Mouse (Mus musculus): ENCODE measurements around the gene Paqr5.

The Paqr5 gene

DNA sequence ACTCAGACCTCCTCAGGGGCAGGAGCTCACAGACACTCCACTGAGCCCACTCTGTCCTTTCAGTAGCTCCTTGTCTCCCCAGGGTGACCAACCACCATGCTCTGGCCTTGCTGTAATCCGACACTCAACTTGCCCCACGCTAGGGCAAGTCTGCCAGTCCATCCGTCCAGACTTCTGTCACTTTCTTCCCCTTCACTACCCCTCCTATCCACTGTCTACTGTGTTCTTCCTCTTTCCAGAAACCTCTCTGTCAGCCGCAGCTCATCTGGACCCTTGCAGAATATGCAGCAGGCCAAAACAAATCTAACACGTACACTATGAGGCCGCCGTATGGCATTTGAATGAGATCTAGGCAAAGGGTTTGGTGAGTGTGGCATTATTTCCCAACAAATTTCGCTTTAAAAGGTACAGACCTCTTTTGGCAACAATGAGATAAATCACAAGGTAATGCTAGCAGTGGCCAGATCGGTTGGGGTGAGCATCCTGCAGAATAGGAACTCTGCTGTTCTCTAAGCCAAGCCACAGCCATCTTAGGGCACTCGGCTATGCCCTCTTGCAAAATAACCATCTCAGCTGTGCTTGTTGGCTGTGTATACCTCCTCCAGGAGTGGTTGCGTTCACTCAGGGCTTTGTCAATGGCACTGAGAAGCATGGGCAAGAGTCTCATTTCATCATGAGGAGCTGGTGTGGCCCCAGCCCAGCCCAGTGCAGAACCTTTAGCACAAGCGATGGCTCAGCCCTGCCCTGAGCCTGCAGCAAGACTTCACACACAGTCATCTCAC, 13.1 kb downstream of the Paqr5 start:
- no peak for DNase-seq (ENCODE audit: low read depth, low spot score)

DNA sequence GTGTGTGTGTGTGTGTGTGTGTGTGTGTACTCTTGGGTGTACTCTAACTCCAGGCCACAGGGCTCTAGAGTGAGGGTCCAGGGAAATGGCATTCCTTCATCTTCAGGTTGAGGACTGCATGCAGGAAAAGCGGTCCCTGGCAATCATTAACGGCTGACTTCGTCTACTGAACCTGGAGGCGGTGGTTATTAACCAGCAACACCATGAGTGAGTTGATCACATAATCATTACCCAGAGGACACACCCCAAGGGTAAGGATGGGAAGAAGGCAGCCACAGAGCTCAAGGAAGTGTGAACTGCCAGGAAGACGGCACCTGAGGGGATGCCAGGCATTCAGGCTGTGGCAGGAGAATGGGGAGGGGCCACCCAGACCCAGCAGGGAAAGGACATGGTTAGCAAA, 18.3 kb downstream of the Paqr5 start:
- no peak for DNase-seq (ENCODE audit: low read depth, low spot score)

DNA sequence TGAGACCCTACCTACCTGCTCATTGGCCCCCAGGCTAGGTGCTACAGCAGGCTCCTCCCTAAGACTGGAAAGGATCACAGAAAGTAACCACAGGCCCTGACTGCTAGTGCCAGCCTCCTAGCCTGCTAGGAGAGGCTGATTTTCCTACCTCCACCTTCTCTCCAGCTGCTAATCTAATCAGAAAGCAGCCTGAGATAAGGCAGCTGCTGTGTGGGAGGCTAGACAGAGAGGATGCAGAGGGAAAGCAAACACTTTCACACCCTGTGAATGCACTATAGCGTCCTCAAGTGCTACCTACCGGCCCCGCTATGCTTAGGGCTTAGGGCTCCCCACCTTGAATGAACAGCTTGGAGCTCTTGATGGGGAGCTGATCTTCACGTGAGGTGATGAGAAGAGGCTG, 19.6 kb downstream of the Paqr5 start:
- no peak for DNase-seq (ENCODE audit: low read depth, low spot score)

DNA sequence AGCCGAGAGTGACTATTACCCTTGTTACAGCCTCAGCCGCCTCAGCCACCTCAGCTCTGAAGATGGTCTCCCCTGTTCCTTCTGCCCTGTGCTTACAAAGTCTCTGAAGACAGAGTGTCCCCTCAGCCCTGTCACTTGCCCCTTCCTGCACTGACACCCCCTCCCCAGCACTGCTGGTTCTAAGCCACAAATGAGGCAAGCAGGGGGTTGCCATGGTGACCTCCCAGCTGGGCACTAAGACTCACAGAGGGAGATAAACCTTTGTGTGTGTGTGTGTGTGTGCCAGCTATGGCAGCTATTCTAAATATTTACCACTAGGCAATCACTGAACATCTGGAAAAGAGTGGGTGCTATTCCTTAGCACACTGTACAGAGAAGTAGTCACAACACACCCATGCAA, 23.0 kb downstream of the Paqr5 start:
- DNase-seq (ENCODE audit: low read depth, low spot score): no peak

DNA sequence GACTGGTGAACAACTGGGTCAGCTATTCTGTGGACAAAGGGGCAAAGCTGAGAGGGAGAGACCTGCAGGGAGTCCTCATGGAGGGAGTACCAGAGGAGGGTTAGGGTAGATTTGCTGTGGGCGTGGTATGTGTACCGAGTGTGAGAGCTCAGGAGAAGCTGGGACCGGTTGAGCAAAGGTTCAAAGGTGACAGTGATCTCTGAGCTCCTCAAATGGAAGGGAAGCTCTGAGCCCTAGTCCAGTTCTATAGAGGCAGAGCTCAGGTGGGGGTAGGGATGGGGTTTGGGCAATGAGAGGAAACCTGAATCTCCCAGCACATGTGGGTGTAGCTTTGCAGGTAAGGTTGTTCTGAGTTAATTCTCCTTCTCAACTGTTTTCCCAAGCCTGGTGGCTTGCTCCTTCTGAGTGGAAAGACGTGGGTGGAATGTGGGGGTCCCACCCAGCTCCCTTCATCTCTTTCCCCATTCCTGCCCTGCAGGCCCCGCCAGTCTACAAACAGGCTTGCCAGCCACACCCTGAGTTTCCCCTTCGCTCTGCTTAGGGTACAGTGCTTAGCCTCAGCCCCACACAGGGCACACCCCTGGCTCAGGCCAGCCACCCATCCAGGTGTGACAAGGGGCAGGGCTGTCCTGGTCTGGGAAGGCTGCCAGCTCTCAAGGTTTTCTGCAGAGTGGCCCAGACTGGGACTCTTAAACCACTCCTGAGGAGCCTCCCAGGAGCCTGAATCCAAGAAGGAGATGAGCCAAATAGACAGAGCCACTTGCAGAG, 26.8 kb downstream of the Paqr5 start:
- no peak for DNase-seq (ENCODE audit: low read depth, low spot score)

DNA sequence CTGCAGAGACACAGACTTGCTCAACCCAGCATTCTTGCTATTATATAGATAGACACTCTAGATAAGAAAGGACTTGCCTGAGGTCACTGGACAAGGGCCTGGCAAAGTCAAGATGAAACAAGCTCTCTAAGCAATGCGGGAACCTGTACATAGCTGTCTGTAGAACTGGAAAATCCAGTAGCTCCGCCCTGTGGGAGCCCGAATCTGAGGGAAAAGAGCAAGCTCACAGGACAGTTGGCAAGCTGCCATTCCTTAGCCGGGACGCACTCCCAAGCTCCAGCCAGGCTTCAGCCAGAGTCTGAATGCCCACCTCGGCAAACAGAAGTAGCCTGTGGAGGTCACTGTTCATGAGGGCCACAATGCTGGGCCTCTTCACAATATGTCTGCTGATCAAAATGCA, 28.8 kb downstream of the Paqr5 start:
- DNase-seq (ENCODE audit: low read depth, low spot score): no peak

DNA sequence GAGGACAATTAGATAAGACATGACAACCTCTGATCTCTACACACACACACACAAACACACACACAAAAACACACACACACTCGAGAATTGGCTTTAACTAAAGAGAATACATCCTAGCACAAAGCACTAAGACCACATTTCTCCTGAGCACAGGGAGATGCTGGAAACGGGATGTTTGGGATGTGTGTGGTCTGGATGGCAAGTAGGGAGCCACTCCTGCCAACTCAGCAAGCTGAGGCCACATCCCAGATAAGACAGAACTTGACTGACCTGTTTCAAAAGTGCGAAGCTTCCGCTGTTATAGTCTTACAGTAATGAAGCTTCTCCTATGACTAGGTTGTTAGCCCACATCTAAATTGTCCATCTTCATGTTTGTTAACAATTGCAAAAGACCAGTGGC, 35.5 kb downstream of the Paqr5 start:
- DNase-seq (ENCODE audit: low read depth, low spot score): no peak

DNA sequence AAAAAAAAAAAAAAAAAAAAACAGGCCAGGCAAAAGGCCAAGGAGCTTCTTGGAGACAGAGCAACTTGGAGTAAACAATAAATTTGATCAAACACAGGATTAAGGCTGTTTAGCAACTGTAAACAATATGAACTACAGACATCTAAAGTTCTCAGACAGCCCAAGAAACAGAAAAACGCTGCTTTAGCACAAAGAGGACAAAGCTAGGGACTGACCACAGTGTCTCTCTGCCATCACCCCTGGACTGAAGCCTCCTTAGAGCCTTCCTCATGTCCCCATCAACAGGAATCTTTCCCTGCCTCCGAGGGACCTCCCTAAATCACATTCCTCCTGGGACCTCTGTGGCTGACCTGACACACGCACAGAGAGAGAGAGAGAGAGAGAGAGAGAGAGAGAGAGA, 35.9 kb downstream of the Paqr5 start:
- no peak for DNase-seq (ENCODE audit: low read depth, low spot score)

DNA sequence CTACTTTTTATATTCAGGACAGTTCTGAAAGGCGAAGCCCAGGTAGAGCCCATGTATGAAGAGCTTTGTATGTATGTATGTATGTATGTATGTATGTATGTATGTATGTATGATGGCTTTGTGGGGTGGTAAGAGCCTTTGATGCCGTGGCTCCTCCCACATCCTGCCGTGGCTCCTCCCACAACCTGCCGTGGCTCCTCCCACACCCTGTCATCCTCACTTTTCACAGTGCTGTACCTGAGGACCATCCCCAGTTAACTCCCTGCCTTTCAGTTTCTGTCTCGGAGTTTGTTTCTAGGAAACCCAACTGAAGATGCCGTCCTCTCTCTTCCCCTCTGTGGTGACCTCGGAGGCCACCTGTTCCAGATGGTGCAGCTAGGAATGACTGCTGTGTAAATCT, 40.6 kb downstream of the Paqr5 start:
- DNase-seq (ENCODE audit: low read depth, low spot score): no peak

DNA sequence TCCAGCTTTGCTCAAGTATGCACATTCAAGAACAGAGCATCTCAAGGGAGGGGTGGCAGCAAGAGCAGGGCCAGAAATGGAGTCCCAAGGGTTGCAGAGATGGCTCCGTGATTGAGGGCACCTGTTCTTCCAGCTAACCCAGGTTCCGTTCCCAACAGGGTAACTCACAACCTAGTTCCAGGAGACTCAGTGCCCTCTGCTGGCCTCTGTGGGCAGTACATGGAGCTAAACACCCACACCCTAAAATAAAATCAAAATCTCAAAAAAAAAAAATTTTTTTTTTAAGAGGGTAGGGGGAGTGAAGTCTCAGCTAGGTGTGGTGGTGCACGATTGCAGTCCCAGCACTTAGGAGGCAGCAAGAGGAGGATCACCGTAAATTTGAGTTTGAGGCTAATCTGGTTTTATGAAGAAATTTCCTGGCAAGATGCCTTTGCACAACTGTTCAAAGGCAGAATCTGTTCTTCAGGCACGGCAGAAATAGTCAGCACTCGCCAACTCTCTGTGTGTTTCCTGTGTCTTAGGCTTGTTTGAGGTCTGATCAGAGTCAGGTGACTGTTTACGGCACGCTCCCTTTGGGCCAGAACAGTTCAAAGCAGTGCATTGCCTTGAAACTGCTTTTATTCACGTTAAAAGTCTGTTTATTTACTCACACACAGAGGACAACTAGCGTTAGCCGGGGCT, 41.3 kb downstream of the Paqr5 start:
- DNase-seq (ENCODE audit: low read depth, low spot score): no peak

DNA sequence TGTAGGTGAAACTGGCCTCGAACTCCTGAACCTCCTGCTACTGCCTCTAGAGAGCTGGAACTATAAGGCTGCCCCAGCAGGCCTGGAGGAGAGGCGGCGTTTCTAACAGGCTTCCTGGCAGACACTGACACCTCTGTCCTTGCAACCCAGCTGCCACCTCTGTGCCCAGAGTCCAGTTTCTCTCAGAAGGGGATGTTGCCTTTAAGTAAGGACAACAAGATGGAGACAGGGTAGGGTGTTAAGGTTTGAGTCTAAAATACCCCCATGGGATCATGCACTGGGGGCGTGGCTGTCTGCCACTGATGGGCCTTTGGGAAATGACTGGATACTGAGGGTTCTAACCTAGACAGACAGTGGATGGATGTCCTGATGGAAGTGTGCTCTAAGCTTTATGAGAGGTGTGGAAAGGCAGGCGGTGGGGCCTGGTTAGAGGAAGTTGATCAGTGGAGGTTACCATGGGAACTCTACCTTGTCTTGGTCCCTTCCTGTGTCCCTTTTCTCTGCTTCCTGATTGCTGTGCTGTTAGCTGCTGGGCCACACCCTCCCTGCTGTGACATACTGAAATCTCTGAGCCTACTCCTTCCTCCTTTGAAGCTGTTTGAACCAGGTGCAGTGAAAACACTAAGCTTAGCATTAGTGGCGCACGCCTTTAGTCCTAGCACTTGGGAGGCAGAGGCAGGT, 43.6 kb downstream of the Paqr5 start:
- DNase-seq (ENCODE audit: low read depth, low spot score): no peak

DNA sequence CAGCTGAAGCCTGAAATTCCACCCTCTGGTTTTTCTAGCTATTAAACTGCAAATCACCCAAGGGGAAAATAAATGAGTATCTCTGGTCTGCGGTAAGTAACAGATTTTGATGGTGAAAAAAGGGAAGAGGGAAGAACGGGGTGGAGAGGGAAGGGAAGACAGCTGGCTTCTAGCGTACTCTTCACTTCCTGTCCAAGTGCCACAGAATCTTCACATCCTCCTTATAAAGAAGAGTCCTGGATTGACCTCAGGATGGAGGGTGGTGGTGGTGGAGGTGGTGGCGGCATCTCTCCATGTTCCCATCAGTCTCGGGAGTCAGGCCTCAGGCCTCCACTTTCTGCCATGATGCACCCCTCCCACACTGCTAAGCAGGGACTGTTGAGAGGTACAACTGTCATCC, 44.8 kb downstream of the Paqr5 start:
- no peak for DNase-seq (ENCODE audit: low read depth, low spot score)

DNA sequence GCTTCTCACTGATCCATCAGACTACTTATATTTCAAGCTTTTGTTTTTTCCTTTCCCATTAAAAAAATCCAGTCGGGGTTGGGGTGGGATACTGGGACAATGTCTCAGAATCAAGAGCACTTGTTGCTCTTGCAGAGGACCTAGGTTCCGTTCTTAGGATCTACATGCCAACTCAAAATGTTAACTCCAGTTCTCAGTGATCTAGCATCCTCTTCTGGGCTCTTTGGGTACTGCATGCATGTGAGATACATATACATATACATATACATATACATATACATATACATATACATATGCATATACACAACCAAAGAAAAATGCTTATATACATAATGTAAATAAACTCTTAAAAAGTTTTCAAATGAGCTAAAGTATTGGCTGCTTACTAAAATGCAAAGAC, 46.7 kb downstream of the Paqr5 start:
- DNase-seq (ENCODE audit: low read depth, low spot score): no peak

DNA sequence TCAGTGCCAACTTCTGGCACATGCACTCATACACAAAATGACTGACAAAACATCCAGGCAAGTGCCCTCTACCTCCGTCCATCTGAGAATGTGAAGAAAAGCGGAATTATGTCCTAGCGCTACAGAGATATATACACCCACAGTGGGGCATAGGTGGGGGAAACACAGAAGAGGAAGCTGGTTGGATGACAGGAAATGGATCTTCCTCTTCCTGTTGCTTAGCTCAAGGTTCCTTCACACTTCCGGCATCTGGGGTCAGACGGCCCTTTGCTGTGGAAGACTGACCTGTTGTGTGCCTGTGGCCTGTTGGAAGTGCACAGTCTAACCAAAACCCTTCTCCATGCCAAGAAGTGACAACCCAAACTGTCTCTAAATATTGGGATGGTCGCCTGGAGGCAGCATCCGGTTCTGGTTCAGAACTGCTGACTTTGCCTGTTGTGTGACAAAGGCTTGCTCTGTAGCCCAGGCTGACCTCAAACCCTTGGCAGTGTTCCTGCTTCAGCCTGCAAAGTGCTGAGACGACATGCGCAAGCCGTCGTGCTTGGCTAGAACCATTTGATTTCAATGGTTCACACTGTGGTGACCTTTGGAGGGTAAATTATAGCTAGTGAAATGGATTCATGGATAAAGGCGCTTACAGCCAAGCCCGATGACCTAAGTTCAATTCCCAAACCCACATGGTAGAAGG, 49.3 kb downstream of the Paqr5 start:
- no peak for DNase-seq (ENCODE audit: low read depth, low spot score)

DNA sequence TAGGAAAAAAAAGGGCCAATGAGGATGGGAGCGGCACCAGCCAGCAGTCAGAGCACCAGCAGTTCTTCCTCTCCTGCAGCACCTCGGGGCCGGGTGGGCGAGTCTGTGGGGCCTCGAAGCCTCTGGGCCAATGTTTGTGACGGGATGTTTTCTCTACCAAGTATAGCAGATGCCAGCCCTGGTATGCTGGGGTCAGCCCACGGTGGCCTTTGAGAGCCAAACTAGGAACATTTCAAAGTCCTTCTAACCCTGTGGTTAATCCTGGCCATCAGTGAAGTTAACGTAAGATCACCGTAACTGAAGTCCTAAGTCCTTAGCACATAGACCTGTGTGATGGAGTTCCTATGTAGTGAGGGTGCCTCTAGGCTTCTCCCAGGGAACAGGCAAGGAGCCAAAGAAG, 54.6 kb downstream of the Paqr5 start:
- no peak for DNase-seq (ENCODE audit: low read depth, low spot score)

DNA sequence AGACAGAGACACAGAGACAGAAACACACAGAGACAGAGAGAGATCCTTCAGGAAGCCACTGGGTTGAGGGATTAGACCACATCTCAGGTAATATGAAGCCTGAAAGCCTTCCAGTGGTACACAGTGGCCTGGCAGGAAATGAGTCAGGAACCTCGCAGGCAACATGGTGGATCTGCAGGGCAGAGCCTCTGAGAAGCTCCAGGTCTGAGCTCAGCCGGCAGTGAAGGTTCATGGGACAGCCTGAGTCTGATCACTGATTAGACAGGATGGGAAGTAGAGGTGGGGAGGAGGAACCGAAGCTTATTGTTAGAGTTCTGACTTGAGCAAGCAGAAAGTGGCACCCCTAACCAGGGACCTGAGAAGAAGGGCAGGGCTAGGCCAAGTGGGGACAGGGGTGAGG, 55.6 kb downstream of the Paqr5 start:
- DNase-seq (ENCODE audit: low read depth, low spot score): no peak

DNA sequence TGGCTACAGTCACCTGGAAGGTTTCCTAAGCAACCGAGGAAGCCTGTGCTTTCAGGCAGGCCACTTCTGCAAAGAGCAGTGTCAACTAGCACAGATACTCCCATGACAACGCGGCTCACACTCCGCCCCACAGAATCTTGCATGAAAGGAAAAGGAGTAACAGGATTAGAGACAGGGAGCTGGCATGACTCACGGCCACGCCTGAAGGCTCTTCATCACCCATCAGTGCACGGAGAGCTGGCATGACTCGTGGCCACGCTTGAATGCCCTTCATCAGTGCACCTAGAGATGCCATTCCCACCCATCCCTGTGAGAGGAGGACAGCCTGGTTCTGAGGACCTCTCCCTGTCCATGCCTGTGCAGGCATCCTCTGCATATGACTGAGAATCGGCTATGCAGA, 59.3 kb downstream of the Paqr5 start:
- DNase-seq (ENCODE audit: low read depth, low spot score): no peak

DNA sequence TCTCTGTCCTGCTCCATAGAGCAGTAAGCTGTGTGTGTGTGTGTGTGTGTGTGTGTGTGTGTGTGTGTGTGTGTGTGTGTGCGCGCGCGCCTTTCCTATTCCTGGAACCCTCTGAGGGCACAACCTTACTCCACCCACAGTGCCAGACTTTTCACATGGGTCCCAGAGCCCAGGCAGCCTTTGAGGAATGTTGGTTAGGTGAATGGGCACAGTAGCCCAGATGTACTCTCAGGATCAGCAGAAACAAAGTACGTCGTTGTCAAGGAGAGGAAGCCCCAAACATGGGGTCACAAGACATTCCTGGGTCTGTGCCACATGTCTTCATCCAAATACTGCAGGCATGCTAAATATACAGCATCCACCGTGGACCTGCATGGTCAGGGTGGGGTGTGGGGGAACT, 60.7 kb downstream of the Paqr5 start:
- no peak for DNase-seq (ENCODE audit: low read depth, low spot score)

DNA sequence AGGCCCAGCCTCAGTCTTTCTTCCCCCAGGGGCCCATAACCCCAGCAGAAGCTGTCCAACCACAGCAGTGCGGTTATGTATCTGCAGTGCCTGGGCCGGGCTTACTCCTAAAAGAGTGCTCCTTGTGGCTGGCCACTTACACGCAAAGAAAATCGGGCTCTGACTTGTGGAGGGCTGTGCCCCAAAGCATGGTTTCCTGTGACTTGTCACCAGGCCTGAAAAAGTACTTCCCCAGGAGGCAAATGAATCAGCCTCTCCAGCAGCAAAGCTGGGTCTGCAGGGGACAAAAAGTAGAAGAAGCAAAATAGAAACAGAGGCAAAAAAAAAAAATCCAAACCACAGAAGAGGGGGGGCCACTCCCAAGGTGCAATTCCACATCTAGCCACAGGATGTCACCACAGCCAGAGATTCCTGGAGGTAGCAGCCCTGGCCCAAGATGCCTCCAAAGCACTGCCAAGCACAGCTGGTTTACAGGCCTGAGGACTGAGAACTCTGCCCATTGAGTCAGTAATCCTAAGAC, 61.2 kb downstream of the Paqr5 start:
- no peak for DNase-seq (ENCODE audit: low read depth, low spot score)

DNA sequence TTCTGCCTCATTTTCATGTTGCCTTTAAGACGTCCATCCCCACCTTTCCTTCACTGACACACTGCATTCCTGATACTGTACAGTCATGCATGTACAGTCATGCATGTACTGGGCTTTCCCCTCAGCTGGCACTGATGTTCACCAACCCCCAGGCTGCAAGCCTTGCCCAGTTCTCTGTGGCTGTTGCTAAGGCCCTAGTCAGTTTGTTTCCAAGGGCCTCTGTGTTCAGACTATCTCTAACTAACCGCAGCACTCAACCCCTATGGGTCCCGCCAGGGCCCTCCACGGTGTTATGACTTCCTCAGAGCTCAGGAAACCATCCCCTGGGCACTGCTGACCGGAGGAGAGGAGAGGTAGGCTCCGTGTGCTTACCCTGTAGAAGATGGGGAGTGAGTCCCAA, 63.3 kb downstream of the Paqr5 start:
- DNase-seq (ENCODE audit: low read depth, low spot score): no peak

DNA sequence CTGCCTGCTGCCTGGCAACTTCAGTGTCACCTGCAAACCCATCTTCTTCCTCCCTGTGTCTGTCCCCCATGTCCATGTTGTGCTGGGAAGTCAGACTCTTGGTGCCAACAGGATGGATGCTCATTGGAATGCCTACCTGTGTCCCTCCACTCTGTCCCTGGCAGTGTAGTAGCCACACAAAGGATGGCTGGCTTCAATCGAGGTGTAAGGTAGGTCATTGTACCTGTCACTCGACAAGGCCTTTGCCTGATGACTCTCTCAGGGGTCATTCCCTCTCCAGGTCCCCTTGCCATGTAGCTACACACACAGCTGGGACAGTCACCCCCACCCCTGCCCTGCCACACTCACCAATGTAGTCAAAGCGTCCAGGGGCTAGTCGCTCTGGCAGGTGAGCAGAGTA, 65.5 kb downstream of the Paqr5 start:
- DNase-seq (ENCODE audit: low read depth, low spot score): no peak

Data from brain, embryonic 18.5 days (tissue).